Mouse (Mus musculus): ENCODE results near the gene Tpk1. TPM values are rescaled to one million over a fixed set of nuclear protein-coding genes. Genes with fewer than 3 reads are reported as not detected.

Gene Tpk1
- polyA plus RNA-seq, 1 experiment from 2014 or later: 8.0 TPM

- Histone ChIP-seq H3K9me3 (replicated peaks; ENCODE audit: control insufficient read depth, low read length) (no peaks in the 10 kb centered on the region), H3K9ac (replicated peaks; ENCODE audit: low read length) (no peak overlapping the region), H3K4me2 (ENCODE audit: low read depth, low read length) (no peak overlapping the region), H3K27me3 (ENCODE audit: control insufficient read depth, insufficient read depth, low read length) (no peaks in the 10 kb centered on the region), H3K36me3 (replicated peaks; ENCODE audit: control insufficient read depth, insufficient read depth, low read depth, low read length) (no peaks in the 10 kb centered on the region), H3K4me1 (ENCODE audit: control insufficient read depth, insufficient read depth, low read length) (no peaks in the 10 kb centered on the region), H3K27ac (replicated peaks; ENCODE audit: low read depth, low read length) (no peak overlapping the region), H3K4me3 (ENCODE audit: low read depth, low read length) (no peak overlapping the region)
- ATAC-seq (replicated peaks; ENCODE audit: insufficient number of reproducible peaks, low FRiP score, low TSS enrichment, low read depth): no peak
- WGBS: 73% methylated on average over 3 of the region's 3 CpGs
- no peak for DNase-seq (ENCODE audit: low spot score)
Measured at GRCm38 (mm10) chr6:43532822-43533221, 133.3 kb downstream of the Tpk1 start.

- Histone ChIP-seq H3K27ac (replicated peaks; ENCODE audit: low read depth, low read length) (no peak overlapping the region), H3K9me3 (replicated peaks; ENCODE audit: control insufficient read depth, low read length) (no peaks in the 10 kb centered on the region), H3K9ac (replicated peaks; ENCODE audit: low read length) (no peak overlapping the region), H3K27me3 (ENCODE audit: control insufficient read depth, insufficient read depth, low read length) (no peaks in the 10 kb centered on the region), H3K4me2 (ENCODE audit: low read depth, low read length) (no peak overlapping the region), H3K4me3 (ENCODE audit: low read depth, low read length) (no peak overlapping the region), H3K4me1 (ENCODE audit: control insufficient read depth, insufficient read depth, low read length) (no peaks in the 10 kb centered on the region), H3K36me3 (replicated peaks; ENCODE audit: control insufficient read depth, insufficient read depth, low read depth, low read length) (no peaks in the 10 kb centered on the region)
- no peak for ATAC-seq (replicated peaks; ENCODE audit: insufficient number of reproducible peaks, low FRiP score, low TSS enrichment, low read depth)
- no peak for DNase-seq (ENCODE audit: low spot score)
Measured at GRCm38 (mm10) chr6:43531996-43532395, 134.1 kb downstream of the Tpk1 start.

- DNase-seq (ENCODE audit: low spot score) (no peak), ATAC-seq (replicated peaks; ENCODE audit: insufficient number of reproducible peaks, low FRiP score, low TSS enrichment, low read depth) (no peak)
- Histone ChIP-seq H3K27ac (replicated peaks; ENCODE audit: low read depth, low read length) (no peak overlapping the region), H3K4me2 (ENCODE audit: low read depth, low read length) (no peak overlapping the region), H3K4me3 (ENCODE audit: low read depth, low read length) (no peak overlapping the region), H3K27me3 (ENCODE audit: control insufficient read depth, insufficient read depth, low read length) (no peaks in the 10 kb centered on the region), H3K36me3 (replicated peaks; ENCODE audit: control insufficient read depth, insufficient read depth, low read depth, low read length) (no peaks in the 10 kb centered on the region), H3K9ac (replicated peaks; ENCODE audit: low read length) (no peak overlapping the region), H3K9me3 (replicated peaks; ENCODE audit: control insufficient read depth, low read length) (no peaks in the 10 kb centered on the region), H3K4me1 (ENCODE audit: control insufficient read depth, insufficient read depth, low read length) (no peaks in the 10 kb centered on the region)
- 57% methylated on average over 3 of the region's 3 CpGs for WGBS
Measured at GRCm38 (mm10) chr6:43528996-43529395, 137.1 kb downstream of the Tpk1 start.

GRCm38 (mm10) chr6:43525028-43525427 is 141.1 kb downstream of the Tpk1 start:
- H3K27ac ChIP-seq (replicated peaks; ENCODE audit: low read depth, low read length): no peak overlapping the region
- ATAC-seq (replicated peaks; ENCODE audit: insufficient number of reproducible peaks, low FRiP score, low TSS enrichment, low read depth) (no peak), DNase-seq (ENCODE audit: low spot score) (no peak)
- no peaks in the 10 kb centered on the region for H3K9me3 ChIP-seq (replicated peaks; ENCODE audit: control insufficient read depth, low read length)
- H3K4me3 ChIP-seq (ENCODE audit: low read depth, low read length): no peak overlapping the region
- no peaks in the 10 kb centered on the region for H3K4me1 ChIP-seq (ENCODE audit: control insufficient read depth, insufficient read depth, low read length)
- H3K4me2 ChIP-seq (ENCODE audit: low read depth, low read length): no peak overlapping the region
- no peaks in the 10 kb centered on the region for H3K27me3 ChIP-seq (ENCODE audit: control insufficient read depth, insufficient read depth, low read length)
- H3K36me3 ChIP-seq (replicated peaks; ENCODE audit: control insufficient read depth, insufficient read depth, low read depth, low read length): no peaks in the 10 kb centered on the region
- 77% methylated on average over 2 of the region's 2 CpGs for WGBS
- H3K9ac ChIP-seq (replicated peaks; ENCODE audit: low read length): no peak overlapping the region

GRCm38 (mm10) chr6:43522046-43522445 is 144.0 kb downstream of the Tpk1 start:
- Histone ChIP-seq H3K9ac (replicated peaks; ENCODE audit: low read length) (no peak overlapping the region), H3K9me3 (replicated peaks; ENCODE audit: control insufficient read depth, low read length) (no peaks in the 10 kb centered on the region), H3K4me3 (ENCODE audit: low read depth, low read length) (no peak overlapping the region), H3K4me1 (ENCODE audit: control insufficient read depth, insufficient read depth, low read length) (no peaks in the 10 kb centered on the region), H3K27me3 (ENCODE audit: control insufficient read depth, insufficient read depth, low read length) (no peaks in the 10 kb centered on the region), H3K4me2 (ENCODE audit: low read depth, low read length) (no peak overlapping the region), H3K27ac (replicated peaks; ENCODE audit: low read depth, low read length) (no peak overlapping the region), H3K36me3 (replicated peaks; ENCODE audit: control insufficient read depth, insufficient read depth, low read depth, low read length) (no peaks in the 10 kb centered on the region)
- peak; percentile 7 for DNase-seq (ENCODE audit: low spot score)
- no peak for ATAC-seq (replicated peaks; ENCODE audit: insufficient number of reproducible peaks, low FRiP score, low TSS enrichment, low read depth)
- WGBS: 30% methylated on average over 1 of the region's 1 CpGs

- Histone ChIP-seq H3K9me3 (replicated peaks; ENCODE audit: control insufficient read depth, low read length) (no peaks in the 10 kb centered on the region), H3K9ac (replicated peaks; ENCODE audit: low read length) (no peak overlapping the region), H3K36me3 (replicated peaks; ENCODE audit: control insufficient read depth, insufficient read depth, low read depth, low read length) (no peaks in the 10 kb centered on the region), H3K4me1 (ENCODE audit: control insufficient read depth, insufficient read depth, low read length) (no peaks in the 10 kb centered on the region), H3K4me3 (ENCODE audit: low read depth, low read length) (no peak overlapping the region), H3K27ac (replicated peaks; ENCODE audit: low read depth, low read length) (no peak overlapping the region), H3K4me2 (ENCODE audit: low read depth, low read length) (no peak overlapping the region), H3K27me3 (ENCODE audit: control insufficient read depth, insufficient read depth, low read length) (no peaks in the 10 kb centered on the region)
- ATAC-seq (replicated peaks; ENCODE audit: insufficient number of reproducible peaks, low FRiP score, low TSS enrichment, low read depth) (no peak), DNase-seq (ENCODE audit: low spot score) (no peak)
- 64% methylated on average over 2 of the region's 2 CpGs for WGBS
Measured at GRCm38 (mm10) chr6:43520218-43520617, 145.9 kb downstream of the Tpk1 start.

GRCm38 (mm10) chr6:43518378-43518777 is 147.7 kb downstream of the Tpk1 start:
- H3K4me3 ChIP-seq (ENCODE audit: low read depth, low read length): no peak overlapping the region
- H3K9ac ChIP-seq (replicated peaks; ENCODE audit: low read length): no peak overlapping the region
- DNase-seq (ENCODE audit: low spot score): no peak
- H3K4me2 ChIP-seq (ENCODE audit: low read depth, low read length): no peak overlapping the region
- H3K4me1 ChIP-seq (ENCODE audit: control insufficient read depth, insufficient read depth, low read length): no peaks in the 10 kb centered on the region
- ATAC-seq (replicated peaks; ENCODE audit: insufficient number of reproducible peaks, low FRiP score, low TSS enrichment, low read depth): no peak
- no peaks in the 10 kb centered on the region for H3K9me3 ChIP-seq (replicated peaks; ENCODE audit: control insufficient read depth, low read length)
- no peaks in the 10 kb centered on the region for H3K27me3 ChIP-seq (ENCODE audit: control insufficient read depth, insufficient read depth, low read length)
- no peak overlapping the region for H3K27ac ChIP-seq (replicated peaks; ENCODE audit: low read depth, low read length)
- no peaks in the 10 kb centered on the region for H3K36me3 ChIP-seq (replicated peaks; ENCODE audit: control insufficient read depth, insufficient read depth, low read depth, low read length)

GRCm38 (mm10) chr6:43517316-43517655 is 148.8 kb downstream of the Tpk1 start:
- Histone ChIP-seq H3K4me1 (ENCODE audit: control insufficient read depth, insufficient read depth, low read length) (no peaks in the 10 kb centered on the region), H3K9ac (replicated peaks; ENCODE audit: low read length) (no peak overlapping the region), H3K4me2 (ENCODE audit: low read depth, low read length) (no peak overlapping the region), H3K9me3 (replicated peaks; ENCODE audit: control insufficient read depth, low read length) (no peaks in the 10 kb centered on the region), H3K4me3 (ENCODE audit: low read depth, low read length) (no peak overlapping the region), H3K27me3 (ENCODE audit: control insufficient read depth, insufficient read depth, low read length) (no peaks in the 10 kb centered on the region), H3K27ac (replicated peaks; ENCODE audit: low read depth, low read length) (no peak overlapping the region), H3K36me3 (replicated peaks; ENCODE audit: control insufficient read depth, insufficient read depth, low read depth, low read length) (no peaks in the 10 kb centered on the region)
- ATAC-seq (replicated peaks; ENCODE audit: insufficient number of reproducible peaks, low FRiP score, low TSS enrichment, low read depth): no peak
- WGBS: 82% methylated on average over 2 of the region's 2 CpGs
- no peak for DNase-seq (ENCODE audit: low spot score)

Data from embryonic facial prominence, embryonic 11.5 days (tissue).